Mouse (Mus musculus) kidney, postnatal 25 days (tissue): ENCODE data around the gene Klhl35.
A peak's percentile ranks its signal among the peaks of the same experiment; 100 is the strongest.

ENCODE experiments used
- DNase-seq, 2 experiments: peaks; one replicate each; pipeline ENCODE4 v3.0.0; 2021; ENCODE audit warnings: mixed read lengths in 2 of 2

Gene Klhl35

GRCm38 (mm10) chr7:99465811-99466210, at the start of gene Klhl35:
Gene Klhl35, plus strand, starts transcription at chr7:99466004.
- DNase-seq = peak; percentile 30 to 52

GRCm38 (mm10) chr7:99419311-99419710, 46.5 kb upstream of the Klhl35 start:
- no peak for DNase-seq

DNA sequence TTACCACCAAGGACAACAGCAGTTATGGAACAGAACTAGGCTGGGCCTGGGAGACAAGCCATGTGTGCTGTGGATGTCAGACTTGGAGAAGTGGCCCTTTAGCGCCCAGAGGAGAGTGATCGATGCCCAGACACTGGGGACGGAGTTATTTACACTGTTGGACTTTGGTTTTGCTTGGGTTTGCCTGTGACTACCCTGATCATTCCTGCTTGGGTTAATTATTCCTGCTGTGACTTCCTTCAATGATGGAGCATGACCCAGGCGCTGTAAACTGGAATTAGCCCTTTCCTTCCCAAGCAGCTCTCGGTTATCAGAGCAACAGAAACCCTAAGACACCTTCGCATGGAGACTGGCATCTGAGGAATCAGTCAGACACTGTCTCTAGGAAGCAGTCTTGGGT, 44.8 kb upstream of the Klhl35 start:
- peak; percentile 34 to 59 for DNase-seq

DNA sequence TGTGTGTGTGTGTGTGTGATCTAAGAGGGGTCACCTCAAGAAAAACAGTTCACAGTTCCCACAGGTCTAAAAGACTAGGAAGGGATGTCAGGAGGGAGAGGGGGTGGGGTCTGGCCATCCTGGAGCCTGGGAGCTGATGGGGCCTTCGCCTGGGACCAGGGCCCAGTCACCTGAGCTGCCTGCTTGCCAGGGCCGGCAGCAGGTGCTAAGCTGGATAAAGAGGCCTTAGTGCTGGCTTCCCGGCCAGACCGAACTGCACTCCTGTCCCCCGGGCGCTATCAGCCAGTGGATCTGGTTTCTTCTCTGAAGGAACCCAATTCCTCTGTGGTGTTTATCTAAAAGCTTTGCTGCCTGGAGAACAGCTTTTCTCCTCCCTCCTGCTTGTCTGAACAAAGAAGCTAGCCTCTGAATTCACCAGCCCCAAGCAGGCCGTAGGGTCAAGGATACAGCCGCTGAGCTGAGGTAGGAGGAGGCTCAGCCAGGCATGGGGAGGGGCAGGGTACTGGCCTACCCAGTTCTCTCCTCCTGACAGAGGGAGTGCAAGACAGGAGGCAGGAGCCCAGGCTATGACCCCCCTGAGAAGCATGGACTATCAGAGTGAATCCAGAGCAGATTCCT, 41.2 kb upstream of the Klhl35 start:
- peak; percentile 23 to 70 for DNase-seq

DNA sequence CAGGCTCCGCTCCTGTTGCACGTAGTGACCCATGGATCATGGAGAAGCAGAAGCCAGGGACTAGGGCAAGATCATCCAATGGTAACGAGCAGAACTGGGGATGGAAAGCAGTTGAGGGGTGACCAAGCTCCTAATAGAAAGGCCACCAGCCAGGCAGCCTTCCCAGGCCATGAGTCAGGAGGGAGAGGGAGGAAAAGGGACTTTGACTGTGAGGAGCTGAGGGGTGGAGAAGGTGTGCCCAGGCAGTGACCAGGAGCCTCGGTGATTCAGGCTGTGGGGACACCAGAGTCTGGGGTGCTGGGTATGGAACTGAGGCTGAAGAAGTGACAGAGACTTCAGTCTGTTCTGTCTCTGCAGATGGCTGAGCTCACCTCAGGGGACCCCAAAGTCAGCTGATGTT, 40.1 kb upstream of the Klhl35 start:
- DNase-seq = no peak

- DNase-seq = no peak
Measured at GRCm38 (mm10) chr7:99427031-99427430, 38.8 kb upstream of the Klhl35 start.

DNA sequence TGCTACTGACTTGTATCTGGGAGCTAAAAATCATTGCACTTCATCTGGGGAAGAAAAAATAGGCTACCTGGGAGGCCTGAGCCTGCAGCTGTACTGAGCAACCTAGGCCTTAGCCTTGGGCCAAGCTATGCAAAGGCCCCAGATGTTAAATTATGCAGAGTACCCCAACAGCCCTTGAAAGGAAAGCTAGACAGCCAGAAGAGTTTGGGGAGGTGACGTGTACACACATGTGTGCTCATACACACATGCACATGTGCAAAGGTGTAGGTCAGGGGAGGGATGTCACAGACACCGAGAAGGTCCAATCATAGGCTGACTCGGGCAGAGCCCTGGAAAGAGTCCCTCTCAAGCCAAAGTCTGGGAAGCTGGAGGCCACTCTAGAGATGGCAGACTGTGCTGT, 37.8 kb upstream of the Klhl35 start:
- DNase-seq = no peak

DNA sequence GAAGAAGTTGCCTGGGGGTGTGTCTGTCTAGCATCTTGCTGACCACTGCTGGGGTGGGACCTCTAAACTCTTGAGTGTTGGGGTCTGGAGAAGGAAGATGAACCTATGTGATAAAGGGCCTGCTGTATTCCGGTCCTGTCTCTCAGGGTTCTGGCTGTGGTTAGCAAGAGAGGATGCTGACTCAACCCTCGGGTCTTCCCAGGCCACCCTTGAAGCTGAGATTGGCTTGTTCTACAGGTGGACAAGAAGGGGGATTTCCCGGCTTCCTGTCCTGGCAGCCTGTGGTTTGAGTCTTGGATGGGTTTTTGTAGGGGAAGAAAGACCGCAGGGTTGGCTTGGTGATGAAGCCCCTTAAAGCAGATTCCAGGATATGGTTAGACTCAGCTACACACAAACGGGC, 37.0 kb upstream of the Klhl35 start:
- no peak for DNase-seq

- DNase-seq = no peak
Measured at GRCm38 (mm10) chr7:99429786-99430185, 36.0 kb upstream of the Klhl35 start.

GRCm38 (mm10) chr7:99430246-99430645, 35.6 kb upstream of the Klhl35 start:
- no peak for DNase-seq

DNA sequence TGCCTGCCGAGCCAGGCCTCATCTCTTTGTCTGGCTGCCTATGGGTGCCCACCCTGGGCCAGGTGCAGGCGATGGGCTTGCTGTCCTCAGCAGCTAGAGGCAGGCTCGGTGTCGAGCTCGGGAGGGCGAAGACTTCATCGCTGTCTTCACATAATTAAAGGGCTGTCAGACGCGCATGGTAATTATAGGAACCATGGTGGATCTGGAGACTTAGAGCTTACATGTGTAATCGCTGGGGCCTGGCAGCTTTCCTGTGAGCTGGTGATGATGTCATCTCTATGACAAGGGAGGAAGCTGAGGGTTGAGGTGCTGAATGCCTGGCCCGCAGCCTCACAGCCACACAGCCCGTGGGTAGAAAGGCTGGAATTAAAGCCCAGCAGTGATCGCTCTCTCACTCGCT, 33.6 kb upstream of the Klhl35 start:
- DNase-seq = no peak

DNA sequence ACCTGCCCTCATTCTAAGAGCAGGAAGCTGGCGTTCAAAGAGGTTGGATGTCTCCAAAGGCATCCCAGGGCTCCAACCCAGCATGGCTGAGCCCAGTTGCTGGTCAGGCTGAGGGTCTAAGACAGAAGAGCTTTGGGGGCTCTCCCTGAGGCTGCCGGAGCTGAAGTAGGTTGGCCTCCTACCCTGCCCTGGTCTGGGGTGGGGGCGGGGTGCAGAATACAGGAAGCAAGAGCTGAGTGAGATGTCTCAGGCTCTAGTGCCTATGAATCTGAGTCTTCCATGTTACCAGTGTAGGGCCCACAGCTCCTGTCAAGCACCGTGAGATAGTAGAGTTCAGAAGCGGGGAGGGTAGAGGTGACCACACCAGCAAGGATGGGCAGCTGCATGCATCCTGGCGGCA, 32.9 kb upstream of the Klhl35 start:
- no peak for DNase-seq

- DNase-seq = no peak
Measured at GRCm38 (mm10) chr7:99434672-99435250, 31.0 kb upstream of the Klhl35 start.

DNA sequence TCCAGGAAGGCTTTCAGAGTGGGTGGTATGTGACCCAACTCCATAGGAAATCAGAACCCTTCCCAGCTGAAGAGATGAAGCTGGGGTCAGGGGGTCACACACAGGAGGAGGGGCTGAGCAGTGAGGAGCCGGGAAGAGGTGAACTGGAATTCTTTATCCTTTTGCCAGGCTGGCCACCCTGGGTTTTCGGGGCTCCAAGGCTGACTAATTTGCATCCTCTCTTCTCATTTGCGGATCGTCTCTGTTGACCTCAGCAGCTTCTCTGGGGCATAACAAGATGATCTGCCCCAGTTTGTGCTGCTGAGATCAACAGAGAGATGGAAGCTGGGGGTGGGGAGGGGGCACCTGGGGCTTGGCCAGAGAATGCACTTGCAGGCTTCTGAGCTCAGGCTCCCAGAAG, 29.3 kb upstream of the Klhl35 start:
- DNase-seq = no peak

- DNase-seq = no peak
Measured at GRCm38 (mm10) chr7:99438881-99439280, 26.9 kb upstream of the Klhl35 start.

- DNase-seq = peak; percentile 81 to 93
Measured at GRCm38 (mm10) chr7:99441534-99442072, 24.2 kb upstream of the Klhl35 start.

DNA sequence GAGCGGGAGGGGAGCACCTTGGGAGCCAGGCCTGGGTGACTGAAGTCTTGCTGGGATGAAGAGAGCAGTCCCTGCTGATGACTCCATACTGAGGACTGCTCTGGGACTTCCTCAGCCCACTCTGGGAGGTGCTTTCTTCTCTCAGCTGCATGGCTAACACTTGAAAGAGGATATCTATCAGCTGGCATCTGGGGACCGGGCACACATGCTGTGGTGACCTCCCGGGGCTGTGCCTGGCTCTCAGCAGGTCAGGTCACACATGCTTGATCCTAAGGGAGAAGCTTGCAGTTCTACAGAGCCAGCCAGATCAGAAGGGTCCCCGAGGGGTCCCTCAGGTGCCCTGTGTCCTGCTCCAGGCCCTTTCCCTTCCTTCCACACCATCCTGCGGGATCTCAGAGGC, 22.6 kb upstream of the Klhl35 start:
- no peak for DNase-seq

DNA sequence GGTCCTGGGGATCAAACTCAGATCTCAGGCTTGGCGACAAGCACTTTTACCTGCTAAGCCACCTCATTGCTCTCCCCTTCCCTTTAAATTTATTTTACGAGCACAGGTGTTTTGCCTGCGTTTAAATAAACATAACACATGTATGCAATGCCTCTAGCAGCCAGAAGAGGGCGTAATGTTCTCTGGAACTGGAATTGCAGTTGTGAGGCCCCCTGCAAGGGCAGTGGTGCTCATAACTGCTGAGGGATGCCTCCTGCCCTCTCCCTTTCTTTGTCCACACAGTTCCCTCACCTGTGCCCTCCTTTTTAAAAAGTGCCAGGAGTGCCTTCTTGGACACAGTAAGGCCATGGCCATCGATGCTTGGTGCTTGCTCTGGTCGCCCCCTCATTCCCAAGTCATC, 21.8 kb upstream of the Klhl35 start:
- peak in 1 of 2 experiments; percentile 30 for DNase-seq

- no peak for DNase-seq
Measured at GRCm38 (mm10) chr7:99445833-99446232, 20.0 kb upstream of the Klhl35 start.

GRCm38 (mm10) chr7:99447323-99447722, 18.5 kb upstream of the Klhl35 start:
- DNase-seq = no peak

DNA sequence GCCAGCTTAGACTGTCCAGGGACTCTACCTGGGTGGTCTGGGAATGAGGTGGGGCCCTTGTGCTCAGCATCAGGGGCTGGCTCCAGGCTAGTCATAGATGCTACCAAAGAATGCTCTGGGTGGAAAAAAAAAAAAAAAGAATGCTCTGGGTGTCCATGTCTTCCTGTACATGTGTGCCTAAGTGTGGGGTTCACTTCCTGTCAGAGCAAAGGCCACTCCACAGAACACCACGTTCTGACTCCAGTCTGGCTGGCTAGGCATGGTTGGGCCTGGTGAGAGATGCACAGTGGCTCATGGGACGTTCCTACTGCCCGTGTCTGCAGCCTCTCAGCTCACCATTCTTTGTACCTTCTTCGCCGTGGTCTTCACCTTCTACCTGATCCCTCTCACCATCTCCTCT, 17.2 kb upstream of the Klhl35 start:
- no peak for DNase-seq

DNA sequence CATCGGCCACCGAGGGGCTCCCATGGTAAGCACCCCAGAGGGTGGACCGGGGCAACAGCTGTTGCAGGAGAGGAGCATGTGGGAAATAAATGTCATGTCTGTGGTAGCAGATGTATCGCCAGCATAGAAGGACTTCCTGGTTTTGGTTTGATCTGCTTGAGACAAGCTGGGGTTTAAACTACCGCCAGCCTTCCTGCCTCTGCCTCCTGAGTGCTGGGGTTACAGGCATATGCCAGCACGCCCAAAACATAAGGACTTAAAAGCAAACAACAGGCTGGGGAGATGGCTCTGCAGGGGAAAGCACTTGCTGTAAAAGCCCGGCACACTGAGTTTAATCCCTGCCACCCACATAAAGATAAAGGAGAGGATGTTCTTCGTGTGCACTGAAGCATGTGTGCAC, 16.7 kb upstream of the Klhl35 start:
- DNase-seq = no peak

- DNase-seq = no peak
Measured at GRCm38 (mm10) chr7:99449751-99450150, 16.1 kb upstream of the Klhl35 start.

DNA sequence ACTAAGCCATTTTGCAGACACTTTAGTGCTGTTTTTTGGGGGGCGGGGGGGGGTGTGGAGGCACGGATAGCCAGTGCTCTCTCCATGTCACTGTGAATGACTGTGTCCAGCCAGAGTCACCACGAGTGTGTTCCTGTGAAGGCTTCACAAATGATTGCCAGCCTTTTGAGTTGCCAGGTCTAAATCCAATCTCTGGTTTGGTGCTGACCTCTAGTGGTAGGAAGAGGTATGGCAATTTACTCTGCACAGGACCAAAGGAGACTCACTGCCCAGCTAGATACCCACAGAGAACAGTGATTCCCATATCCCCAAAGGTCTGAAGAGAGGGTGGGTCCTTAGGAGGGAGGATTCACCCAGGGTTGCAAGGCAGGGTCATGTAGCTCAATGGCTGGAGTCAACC, 15.1 kb upstream of the Klhl35 start:
- DNase-seq = peak; percentile 64 to 86

DNA sequence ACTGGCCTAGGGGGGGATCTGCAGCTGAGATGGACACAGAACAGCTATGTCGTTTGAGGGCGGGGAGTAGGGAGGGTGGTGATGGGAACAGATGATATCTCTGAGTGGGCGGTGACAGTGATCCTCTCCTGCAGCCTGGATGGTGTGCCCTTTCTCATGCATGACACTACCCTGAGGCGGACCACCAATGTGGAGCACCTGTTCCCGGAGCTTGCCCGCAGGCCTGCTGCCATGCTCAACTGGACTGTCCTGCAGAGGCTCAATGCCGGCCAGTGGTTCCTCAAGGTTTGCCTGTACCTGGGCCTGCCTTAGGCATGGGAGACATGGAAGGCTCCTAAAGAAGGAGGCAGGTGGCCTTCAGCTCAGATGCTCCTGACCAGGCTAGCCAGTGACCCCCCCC, 12.9 kb upstream of the Klhl35 start:
- no peak for DNase-seq
